Mouse (Mus musculus): ENCODE data around the gene Eno2.

Gene Eno2

DNA sequence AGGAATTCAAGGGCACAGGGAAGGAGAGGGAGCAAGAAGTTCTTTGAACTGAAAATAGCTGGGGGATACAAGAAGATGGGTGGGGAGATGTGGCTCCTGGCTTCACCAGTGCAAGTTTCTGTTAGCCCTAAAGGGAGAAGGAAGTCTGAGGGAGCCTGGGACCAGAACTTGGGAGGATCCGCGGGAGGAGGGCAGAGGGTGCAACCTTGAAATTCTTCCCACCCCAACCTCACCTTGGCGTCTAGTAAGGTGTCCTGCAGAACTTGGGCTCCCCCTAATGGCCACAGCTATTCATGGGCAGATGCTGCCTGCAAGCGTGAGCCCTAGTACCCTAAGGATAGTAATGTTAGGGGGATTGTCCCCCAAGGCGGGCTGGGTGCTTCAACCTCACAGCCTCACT lies 10.2 kb downstream of the Eno2 start:
- peak; percentile 93 to 95 for DNase-seq

DNA sequence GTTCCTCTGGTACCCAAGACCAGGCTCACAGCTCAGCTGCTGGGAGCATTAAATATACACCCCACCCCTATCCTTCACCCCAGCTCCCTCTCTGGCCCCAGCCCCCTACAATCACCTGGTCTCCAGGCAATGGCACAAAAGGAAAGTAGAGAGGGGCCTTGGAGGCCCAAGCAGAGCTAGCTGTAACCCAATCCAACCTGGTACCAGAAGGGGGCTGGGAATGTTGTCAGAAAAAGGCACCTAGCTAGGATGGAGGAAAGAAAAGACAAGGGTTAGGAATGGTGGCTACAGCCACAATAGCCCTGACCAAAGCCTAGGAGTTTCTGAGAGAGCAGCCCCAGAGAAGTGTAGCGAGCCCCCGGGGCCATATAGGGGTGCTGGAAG lies 10.6 kb downstream of the Eno2 start:
- DNase-seq, result no peak

DNA sequence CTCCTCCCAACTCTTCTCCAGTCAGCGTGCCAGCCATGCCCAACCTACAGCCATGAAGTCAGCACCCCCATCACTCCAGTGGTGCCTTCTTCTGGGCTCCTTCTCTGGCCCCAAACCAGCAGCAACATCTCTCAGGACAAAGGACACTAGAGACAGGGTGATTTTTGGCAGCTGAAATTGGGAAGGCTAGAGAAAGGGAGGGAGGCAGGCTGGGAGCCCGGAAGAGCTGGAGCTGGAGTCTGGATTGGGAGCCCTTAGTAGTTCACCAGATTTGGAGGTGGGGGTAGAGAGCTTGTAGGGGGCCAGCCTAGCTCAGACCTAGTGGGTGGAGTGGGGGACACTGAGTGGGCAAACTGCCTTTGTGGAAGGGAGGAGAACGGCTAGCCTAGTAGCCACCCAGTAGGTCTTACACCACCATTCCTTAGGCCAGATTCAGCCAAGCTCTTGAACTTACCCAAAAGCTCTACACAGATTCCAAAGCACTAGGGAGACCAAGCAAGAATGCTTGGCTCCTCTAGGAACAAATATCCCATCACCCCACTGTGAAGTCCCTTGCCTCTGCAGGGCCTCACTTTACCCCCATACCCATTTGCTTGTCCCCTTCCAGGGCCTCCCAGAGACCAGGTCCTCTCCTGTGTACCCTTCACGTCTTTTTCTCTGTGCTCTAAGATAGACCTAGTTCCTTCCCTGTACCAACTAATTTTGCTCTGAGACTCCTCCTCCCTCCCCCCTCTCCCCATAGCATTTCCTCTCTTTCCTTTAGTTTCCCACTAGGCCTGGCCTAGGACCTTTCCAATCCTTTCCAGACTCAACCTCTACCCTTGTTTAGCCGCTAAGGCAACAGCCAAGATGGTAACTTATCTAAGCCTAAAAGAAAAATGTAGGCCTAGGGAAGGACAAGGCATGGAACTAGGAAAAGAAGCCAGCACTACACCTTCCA lies 11.3 kb downstream of the Eno2 start:
- peak; percentile 53 to 68 for DNase-seq

DNA sequence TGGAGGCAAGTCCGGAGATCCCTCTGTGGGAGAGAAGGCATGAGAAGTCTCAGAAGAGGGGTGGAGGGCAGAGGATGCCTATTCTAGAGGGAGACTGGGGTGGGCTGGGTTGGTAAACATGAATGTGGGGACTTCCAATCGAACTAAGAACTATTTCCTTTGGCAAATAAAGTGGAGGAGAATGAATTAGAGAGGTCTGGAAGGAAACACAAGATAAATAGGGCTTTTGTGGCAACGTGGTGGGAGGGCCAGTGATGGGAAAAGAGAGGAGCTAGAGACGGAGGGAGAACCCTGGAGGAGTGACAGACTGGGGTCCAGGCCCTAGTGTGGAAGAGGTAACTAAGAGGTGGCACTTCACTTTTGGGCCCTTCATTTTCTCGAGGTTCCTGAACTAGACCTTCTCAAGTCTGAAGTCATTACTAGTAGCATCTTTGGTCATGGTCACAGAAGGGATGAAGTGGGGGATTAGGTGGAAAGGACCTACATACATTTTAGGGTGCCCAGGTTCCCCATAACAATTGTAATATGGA lies 12.1 kb downstream of the Eno2 start:
- no peak for DNase-seq

DNA sequence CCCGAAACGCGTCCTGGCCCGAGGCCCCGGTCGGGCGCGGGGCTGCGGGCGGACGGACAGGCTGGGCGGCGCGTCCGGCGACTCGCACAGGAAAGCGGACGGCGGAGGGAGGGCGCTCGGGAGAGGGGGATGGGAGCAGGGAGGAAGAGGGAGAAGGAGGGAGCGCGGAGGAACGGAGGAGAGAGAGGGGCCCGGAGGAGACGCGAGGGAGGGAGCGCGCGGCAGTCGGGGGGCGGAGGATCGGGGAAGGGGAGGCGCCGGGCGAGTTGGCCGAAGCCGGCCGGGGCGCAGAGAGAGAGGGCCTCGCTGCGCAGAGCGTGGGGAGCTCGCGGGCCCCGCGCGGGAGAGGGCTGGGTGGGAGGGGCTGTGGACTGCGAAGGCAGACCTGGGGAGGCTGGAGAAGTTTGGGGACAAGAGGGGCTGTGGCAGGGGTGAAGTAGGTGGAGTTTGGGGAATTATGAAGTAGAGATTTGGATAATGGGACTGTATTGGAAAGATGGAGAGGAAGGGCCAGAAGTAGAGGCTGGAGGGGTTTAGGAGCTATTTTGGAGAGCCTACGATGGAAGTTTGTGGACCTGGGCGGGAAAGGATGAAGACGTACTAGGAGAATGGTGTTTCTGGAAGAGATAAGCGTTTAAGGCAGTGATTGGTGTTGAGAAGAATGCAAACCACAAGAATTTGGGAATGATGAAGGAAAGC lies 12.7 kb downstream of the Eno2 start:
- DNase-seq, result peak; percentile 88 to 94

DNA sequence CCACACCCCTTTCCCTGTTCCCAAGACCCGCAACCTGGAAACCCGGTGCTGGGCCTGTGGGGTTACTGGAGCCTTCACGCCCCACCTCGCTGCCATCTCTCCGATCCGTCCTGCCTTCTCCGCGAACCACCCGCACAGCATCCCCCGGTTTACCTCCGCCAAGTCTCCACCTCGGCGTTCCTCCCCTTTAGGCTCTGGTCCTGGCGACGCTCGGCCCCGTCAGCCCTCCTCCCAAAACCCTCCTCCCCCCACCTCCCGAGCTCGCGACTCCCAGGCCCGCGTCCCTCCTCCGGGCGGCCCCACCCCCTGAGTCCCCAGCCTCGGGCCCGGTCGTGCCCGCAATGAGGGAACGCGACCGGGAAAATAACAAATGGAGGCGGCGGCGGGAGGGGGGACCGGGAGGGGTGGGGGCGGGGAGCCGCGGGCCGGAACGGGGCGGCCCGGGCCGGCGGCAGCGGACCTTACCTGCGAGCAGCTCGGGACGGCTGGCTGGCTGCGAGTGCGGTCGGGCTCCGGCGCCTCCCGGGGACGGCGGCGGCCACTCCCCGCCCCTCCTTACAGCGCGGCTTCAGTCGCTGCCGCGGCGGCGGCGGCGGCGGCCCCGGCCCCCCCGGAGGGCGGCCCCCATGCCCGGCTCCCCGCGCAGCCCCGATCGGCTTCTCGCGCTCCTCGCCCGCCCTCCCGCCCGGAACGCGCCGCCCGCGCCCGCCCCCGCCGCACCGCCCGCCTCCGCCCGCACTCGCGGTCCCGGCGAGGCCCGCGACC lies 13.5 kb downstream of the Eno2 start, which contains the start of the genes Gm45234 and Atn1:
Gm45234 (minus strand) TSS at position 191 of the 765 bp plus-strand sequence.
Atn1 (minus strand) TSS at position 694 of the 765 bp plus-strand sequence.
- peak; percentile 77 to 91 for DNase-seq

DNA sequence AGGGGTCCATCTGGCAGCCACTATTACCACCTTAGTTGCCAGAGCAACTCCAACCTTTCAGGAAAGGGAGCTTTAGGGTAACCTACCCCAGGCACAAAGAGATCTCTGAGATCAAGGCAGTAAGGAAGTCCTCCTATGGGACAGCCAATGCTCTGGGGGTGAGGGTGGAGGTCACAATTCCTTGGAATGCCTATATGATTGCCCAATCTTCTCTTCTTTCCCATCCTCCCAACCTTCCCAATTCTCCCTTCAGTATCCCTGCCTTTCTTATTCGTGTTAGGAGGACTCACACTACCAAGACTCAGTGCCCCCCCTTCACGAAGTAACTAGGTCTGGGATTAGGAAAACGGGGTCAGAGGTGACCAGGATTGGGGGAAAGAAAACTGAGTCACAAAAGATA lies 14.2 kb downstream of the Eno2 start:
- no peak for DNase-seq

DNA sequence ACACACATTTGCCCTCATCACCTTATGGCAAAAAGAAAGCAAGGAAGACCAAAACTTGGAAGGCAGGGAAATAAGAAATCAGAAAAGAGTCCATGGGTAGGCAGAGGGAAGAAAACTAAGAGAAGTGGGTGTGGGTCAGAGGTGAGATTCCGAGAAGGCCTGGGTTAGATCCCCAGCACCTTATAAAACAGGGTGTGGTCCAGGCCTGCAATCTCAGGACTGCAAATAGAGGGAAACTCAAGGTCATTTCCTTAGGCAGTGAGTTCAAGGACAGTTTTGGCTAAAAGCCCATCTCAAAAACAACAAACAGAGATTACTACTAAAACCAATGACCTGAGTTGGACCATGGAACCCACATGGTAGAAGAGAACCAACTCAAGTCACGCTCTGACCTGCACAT lies 15.6 kb downstream of the Eno2 start:
- DNase-seq, result no peak

DNA sequence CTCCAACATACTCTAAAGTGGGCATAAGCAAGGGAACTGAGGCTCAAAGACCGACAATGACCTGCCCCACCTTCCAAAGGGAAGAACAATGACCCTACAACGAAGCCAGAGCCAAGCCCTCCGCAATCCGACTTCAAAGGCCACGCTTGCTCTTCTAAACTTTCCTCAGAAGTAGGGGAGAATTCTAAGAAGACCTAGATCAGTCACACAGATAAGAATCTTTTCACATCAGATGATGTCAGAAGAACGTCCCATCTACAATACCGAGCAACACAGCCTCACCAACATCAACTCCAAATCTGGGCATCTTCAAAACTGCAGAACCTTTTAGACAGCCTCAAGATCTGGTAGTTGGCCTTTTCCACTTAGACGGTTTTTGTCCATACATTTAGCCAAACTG lies 19.1 kb downstream of the Eno2 start:
- no peak for DNase-seq

DNA sequence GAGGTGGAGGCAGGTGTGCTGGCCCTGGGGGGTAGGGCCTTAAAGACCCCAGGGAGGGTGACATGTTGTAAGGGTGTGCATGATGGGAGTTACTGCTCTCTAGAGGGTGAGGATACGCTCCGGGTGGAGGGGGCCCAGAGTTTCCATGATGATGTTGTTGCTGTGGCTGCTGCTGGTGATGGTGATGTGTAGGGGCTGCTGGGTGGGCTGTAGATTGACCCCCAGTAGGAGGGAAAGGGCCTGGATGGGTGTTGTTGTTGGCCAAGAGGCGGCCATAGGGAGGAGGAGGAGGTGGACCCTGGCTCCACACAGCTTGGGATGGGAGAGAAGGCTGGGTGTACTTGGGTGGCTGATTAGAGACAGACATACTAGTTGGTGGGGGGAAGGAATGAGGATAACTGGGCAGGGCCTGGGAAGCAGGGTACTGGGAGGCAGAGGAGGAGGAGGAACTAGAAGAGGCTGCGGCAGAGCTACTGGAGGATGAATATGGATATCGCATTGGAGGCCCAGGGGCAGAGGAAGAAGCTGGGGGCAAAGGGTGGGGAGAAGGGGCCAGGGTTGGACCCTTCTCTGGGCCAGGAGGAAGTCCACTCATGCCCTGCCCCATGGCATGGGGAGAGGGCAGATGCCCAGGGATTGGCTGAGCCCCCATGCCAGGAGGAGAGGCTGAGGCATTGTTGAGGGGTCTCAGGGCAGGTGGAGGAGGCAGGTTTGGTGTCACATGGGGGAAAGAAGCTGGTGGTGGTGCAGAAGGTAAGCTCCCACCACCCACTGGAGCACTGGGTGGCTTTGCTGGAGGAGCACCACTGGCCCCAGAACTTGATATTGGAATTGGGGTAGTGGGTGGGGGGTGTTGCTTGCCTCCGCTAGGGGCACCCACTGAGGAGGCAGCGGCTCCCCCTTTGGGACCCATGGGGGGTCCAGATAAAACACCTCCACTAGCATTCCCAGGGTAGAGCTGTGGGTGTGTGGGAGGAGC lies 22.5 kb downstream of the Eno2 start:
- DNase-seq, result peak in 1 of 2 experiments; percentile 39

DNA sequence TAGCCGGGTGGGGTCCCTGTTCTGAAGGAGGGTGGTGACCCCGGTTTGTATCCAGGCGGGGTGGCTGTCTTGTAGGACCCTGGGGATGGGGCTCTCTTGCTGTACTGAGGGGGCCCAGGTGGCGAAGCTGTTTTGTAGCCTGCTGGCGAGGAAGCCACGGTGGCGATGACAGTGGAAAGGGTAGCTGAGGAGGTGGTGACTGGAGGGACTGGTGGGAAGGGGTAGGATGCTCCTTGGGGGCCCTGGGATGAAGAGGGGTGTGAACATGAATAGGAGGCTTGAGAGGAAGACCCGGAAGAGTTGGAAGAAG lies 23.2 kb downstream of the Eno2 start:
- no peak for DNase-seq

DNA sequence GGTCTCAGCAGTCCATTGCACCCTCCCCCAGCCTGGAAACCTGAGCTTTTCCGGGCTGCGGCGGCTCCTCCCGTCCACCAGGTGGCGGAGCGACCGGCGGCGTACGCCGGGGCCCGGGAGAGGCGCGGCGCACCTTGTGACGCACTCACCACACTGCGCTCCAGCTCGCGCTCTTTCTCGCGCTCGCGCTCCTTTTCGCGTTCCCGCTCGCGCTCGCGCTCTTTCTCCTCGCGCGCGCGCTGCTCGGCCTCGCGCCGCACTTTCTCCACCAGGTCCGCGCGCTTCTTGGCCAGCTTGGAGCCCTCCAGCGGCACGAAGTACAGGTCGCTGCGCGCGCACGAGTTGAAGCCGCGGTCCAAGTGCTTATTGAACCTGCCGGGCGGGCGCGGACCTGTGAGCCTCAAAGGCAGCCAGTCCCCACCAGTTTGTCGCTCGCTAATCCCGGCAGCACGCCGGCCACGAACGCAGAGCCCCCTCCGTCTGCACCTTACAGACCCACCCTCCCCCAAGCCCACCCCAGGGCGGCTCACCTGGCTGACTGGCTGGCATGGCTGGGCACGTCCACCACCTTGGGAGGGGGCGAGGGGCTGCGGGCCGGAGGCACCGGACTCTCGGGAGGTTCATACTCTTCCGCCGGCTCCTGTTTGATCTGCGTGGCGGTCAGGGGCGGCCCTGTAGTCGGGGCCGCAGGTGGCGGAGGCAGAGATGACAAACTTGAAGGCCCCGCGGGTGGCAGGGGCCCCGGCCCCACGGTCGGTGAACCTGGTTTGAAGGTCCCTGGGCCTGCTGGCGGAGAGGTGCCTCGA lies 23.8 kb downstream of the Eno2 start:
- DNase-seq, result peak; percentile 93 to 97

DNA sequence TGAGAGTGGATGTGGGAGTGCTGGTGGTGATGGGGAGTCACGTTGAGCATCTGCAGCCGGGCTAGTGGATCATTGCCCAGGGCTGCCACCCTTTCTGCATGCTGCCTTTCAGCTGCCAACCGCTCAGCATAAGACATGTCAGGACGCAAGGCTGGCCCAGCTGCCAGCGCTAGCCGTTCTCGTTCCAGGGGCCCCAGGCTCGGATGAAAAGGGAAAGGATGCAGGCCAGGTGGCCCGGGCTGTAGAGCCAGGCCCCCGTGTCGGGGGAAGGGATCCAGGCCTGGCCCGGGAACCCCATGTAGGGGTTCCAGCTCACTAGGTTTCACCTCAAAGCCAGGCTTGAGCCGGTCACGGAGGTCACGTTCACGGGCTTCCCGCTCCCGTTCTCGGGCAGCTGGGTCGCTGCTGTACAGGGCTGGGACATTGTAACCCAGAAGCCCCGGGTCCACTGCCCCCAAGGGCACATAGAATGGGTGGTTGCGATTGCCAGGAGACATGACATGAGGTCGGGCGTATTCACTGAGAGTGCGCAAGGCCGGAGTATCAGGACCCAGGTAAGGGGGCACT lies 24.6 kb downstream of the Eno2 start:
- DNase-seq, result peak in 1 of 2 experiments; percentile 77

DNA sequence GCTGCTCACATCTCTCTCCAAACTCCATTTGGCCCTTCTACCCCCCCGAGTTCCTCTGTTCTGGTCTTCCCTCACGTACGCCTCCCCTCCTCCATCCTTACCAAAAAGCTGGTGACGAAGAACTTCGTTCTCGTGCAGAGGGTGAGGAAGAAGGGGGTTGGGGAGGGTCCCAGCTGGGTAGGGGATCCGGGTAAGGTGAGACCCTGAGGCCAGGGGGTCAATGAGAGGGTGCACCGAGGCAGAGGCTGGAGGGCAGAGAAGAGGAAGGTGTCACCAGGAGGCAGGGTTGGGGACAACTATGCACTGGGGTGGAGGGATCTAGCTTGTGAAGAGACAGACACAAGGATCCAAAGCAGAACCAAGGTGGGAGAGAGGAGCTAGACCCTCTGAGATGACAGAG lies 25.8 kb downstream of the Eno2 start:
- no peak for DNase-seq

DNA sequence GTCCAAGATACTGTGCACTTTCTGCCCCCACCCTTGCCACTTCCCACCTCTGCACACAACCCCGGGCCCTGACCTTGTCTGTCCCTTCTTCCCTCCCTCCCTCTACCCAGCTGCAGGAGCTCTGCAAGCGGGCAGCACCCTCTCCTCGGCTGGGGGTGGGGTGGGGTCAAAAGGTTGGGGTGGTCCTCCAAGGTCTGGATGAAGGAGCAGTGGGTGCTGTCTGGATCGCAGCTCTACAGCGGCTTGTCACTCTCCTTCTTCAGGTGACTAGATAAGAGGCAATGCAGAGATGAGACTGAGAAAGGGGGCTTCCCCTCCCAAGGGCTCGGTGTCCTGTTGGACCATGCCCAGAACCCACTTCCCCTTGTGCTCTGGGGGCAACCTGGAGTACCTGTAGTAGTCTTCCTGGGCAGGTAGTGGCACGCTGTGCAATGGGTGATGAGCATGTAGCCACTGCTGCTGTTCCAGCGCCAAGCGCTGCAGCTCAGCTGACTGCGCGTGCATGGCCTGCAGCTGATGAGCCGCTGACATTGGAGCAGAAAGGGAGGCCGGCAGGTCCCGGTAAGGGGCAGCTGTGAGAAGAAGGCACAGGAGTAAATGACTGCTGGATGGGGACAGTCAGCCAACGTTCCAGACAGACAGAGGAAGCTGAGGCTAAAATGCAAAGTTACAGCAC lies 26.5 kb downstream of the Eno2 start:
- DNase-seq, result no peak

DNA sequence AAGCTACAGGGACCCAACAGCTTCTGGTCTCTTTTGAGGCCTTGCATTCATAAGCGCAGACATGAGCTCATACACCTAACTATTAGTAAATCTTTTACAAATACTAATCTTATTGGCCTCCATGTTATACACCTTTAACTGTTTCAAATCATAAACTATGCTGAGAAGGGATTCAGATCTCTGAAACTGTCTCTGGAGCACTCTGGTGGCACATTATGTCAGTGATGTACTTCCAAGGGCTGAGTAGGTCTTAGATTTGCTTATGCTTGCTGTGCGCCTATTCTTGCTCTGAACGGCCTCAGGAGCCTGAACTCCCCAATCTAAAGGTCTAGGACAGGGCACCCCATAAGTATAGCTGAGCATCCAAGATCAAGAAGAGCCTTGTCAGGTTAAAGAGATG lies 27.6 kb downstream of the Eno2 start:
- no peak for DNase-seq

DNA sequence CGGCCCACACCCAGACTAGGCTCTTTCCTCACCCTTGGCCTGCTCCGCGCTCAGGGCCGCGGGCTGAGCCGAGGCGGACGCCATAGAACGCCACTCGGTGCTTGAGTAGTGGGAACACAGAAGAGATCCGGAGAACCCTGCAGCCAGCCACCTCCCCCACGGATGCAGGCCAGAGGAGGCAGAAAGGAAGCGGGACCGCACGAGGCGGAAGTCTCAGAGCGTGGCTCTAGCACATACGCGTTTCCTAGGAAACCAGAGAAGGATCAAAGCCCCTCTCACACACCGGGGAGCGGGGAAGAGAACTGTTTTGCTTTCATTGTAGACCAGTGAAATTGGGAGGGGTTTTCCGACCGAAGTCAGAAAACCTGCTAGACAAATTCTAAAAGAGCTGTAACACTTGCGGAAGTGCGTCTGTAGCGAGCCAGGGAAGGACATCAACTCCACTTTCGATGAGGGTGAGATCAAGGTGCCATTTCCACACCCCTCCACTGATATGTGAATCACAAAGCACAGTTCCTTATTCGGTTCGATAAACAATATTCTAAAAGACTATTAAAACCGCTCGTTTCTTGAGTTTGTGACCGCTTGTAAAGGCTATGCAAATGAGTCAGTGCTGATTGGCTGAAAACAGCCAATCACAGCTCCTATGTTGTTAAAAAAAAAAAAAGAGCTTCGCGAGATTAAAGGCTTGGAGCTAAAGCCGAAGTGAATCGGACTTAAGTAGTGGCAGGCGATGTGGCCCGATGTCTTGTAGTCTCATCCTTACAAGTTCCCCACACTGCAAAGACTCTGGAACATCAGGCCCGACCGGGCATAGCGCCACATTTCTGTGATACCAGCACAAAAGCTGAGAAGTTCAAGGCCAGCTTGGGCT lies 28.3 kb downstream of the Eno2 start, which contains the start of gene Grcc10:
Grcc10 (minus strand) TSS at position 487 of the 874 bp plus-strand sequence.
- DNase-seq, result peak; percentile 85 to 94

DNA sequence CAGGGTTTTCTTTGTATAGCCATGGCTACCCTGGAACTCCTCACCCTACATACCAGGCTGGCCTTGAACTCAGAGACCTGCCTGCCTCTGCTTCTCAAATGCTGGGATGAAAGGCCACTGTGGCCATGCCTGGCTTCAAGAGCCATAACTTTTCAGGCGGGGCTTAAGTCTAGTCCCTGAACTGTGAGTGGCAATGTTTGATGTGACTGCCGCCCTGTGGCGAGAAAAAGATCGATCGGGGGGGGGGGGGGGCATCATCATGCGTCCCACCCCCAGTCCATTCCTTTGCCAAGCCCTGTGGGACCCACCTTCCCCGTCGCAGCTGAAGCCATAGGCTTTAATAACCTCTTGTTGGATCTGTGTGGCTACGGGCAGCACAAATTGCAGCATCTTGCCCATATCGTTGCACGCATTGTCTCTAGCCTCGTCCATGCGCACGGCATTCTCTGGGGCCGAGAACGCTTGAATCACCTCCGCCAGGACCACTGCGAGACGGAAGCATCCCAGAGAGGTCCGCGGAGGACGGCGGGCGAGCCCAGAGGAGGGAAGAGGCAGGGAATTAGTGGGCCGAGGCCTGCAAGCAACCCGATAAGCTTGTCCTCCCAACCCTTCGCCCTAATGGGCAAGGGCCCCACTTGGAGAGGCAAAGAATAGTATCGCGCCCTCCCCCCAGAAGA lies 29.1 kb downstream of the Eno2 start:
- peak; percentile 46 to 72 for DNase-seq
